Mouse (Mus musculus): Measurements from ENCODE around the gene Rasl10a. TPM values are rescaled to one million over a fixed set of nuclear protein-coding genes. Genes with fewer than 3 reads are reported as not detected.

Rasl10a gene
- polyA plus RNA-seq, 1 experiment, result 1.4 TPM

DNA sequence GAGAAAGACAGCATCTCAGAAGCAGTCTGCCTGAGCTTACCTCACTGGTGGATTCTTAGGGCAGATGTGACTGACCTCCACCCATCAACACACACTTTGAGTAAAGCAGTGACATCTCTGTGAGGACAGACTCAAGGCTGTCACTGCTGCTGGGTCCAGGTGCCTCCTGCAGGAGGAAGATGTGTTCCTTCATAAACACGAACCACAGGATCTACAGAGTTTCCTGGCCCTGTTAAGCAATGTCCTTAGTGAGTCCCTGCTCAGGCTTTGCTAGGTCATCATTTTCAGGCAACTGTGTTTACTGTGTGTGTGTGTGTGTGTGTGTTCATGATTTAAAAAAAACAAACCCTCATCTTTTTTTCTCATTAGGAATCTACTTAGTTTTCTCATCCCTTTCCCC lies 46.4 kb upstream of the Rasl10a start:
- peaks cover 5% of the 10 kb centered on the region for H3K36me3 ChIP-seq (ENCODE audit: control insufficient read depth, insufficient read depth)
- TF ChIP-seq MYOD1 (IDR thresholded peaks at IDR 0.05; ENCODE audit: control insufficient read depth in 1 of 3, insufficient read length in 2 of 3, low read depth in 2 of 3) (no peak), TCF12 (IDR thresholded peaks at IDR 0.05; ENCODE audit: insufficient read depth, poor library complexity, severe bottlenecking) (no peak), MAX (IDR thresholded peaks at IDR 0.05; ENCODE audit: low read depth) (no peak), USF1 (IDR thresholded peaks at IDR 0.05; ENCODE audit: low read depth) (no peak), REST (IDR thresholded peaks at IDR 0.05; ENCODE audit: insufficient read depth, insufficient read length) (no peak), POLR2AphosphoS2 (IDR thresholded peaks at IDR 0.05; ENCODE audit: insufficient read length, low read depth) (no peak), MYOG (IDR thresholded peaks at IDR 0.05; ENCODE audit: control insufficient read depth in 1 of 3, insufficient read depth in 1 of 3, insufficient read length in 2 of 3, low read depth in 2 of 3) (no peak), POLR2A (IDR thresholded peaks at IDR 0.05; ENCODE audit: insufficient read length, low read depth) (no peak), TCF3 (IDR thresholded peaks at IDR 0.05; ENCODE audit: insufficient read length, low read depth) (no peak), CEBPB (IDR thresholded peaks at IDR 0.05; ENCODE audit: insufficient read depth, poor library complexity, severe bottlenecking) (no peak), E2F4 (IDR thresholded peaks at IDR 0.05; ENCODE audit: insufficient read depth) (no peak), SRF (IDR thresholded peaks at IDR 0.05; ENCODE audit: control insufficient read depth, insufficient read length, low read depth) (no peak)

DNA sequence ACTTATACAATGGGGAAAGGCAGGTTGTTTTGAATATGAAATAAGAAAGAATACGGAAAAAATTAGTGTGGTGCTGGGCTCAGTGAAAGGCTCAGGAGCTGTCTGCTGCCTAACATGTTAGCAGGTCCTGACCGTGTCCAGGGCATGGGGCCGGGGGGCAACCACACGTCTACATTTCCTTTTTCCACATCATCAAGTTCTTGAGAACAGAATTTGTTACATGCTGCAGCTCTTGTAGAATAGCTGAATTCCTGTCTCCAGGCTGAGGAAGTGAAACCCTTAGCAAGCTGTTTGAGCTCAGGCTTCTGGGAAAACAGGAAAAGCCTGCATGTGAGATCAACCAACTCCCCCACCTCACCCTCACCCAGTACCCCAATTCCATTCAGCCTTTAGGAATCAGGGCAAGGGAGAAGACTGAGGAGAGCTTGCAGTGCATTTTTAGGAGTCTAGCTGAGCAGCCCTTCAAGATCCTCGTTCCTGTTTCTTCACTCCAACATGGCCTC lies 45.7 kb upstream of the Rasl10a start:
- TF ChIP-seq E2F4 (IDR thresholded peaks at IDR 0.05; ENCODE audit: insufficient read depth) (no peak), MYOD1 (IDR thresholded peaks at IDR 0.05; ENCODE audit: control insufficient read depth in 1 of 3, insufficient read length in 2 of 3, low read depth in 2 of 3) (no peak)
- peaks cover 5% of the 10 kb centered on the region for H3K36me3 ChIP-seq (ENCODE audit: control insufficient read depth, insufficient read depth)

More for the DNA sequence above, 46.4 kb upstream of the Rasl10a start:
- Histone ChIP-seq H3K4me3 (no peak overlapping the region), H3K79me2 (ENCODE audit: control insufficient read depth, insufficient read depth) (no peaks in the 10 kb centered on the region), H3ac (ENCODE audit: control insufficient read depth, insufficient read length) (no peak overlapping the region), H3K4me2 (ENCODE audit: low read depth) (no peak overlapping the region), H3K27me3 (ENCODE audit: control insufficient read depth, insufficient read depth, insufficient read length) (no peaks in the 10 kb centered on the region)

DNA sequence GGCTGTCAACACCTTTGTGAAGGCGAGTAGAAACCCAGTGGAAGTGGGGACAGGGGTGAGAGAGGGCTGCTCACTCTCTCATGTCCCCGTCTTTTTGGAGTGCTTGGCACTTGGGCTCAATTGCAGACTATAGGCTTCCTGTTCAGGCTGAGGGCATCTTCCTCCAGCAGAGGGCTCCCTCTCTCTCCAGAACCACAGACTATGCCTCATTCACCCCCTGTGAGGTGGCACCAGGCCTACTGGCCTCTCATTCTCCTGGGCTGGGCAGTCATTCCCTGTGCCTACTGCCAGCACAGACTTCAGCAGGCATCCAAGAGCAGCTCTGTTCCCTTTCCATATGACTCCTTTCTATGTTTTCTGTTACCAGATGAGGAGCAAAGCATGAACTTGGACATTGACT lies 42.2 kb upstream of the Rasl10a start:
- Histone ChIP-seq H3K27me3 (ENCODE audit: control insufficient read depth, insufficient read depth, insufficient read length) (no peaks in the 10 kb centered on the region), H3K79me2 (ENCODE audit: control insufficient read depth, insufficient read depth) (no peaks in the 10 kb centered on the region), H3K36me3 (ENCODE audit: control insufficient read depth, insufficient read depth) (peaks cover 25% of the 10 kb centered on the region), H3ac (ENCODE audit: control insufficient read depth, insufficient read length) (no peak overlapping the region), H3K4me3 (no peak overlapping the region), H3K4me2 (ENCODE audit: low read depth) (peak overlapping the region; percentile 69)
- TF ChIP-seq MYOG (IDR thresholded peaks at IDR 0.05; ENCODE audit: control insufficient read depth in 1 of 3, insufficient read depth in 1 of 3, insufficient read length in 2 of 3, low read depth in 2 of 3), result no peak
- peak in 1 of 3 experiments; percentile 10 for TF ChIP-seq MYOD1 (IDR thresholded peaks at IDR 0.05; ENCODE audit: control insufficient read depth in 1 of 3, insufficient read length in 2 of 3, low read depth in 2 of 3)

More for the DNA sequence above, 45.7 kb upstream of the Rasl10a start:
- Histone ChIP-seq H3K4me3 (no peak overlapping the region), H3K79me2 (ENCODE audit: control insufficient read depth, insufficient read depth) (no peaks in the 10 kb centered on the region), H3ac (ENCODE audit: control insufficient read depth, insufficient read length) (no peak overlapping the region), H3K27me3 (ENCODE audit: control insufficient read depth, insufficient read depth, insufficient read length) (no peaks in the 10 kb centered on the region), H3K4me2 (ENCODE audit: low read depth) (no peak overlapping the region)

DNA sequence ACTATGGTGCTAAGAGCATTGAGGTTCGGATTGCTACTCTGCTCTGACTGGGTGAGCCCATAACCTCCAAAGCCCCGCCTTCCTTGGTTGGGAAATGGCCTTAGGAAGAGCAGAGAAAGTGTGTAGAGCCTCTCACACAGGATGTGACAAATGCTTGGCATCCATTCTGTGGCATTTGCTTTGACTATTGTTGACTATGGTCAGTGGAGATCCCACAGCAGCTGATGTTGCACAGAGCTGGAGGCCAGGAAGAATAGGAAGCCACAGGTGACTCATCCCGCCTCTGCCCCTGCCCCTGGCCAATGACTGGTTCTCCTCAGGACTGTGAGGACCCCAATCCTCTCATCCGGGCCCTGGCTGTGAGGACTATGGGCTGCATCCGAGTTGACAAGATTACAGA lies 41.6 kb upstream of the Rasl10a start:
- no peak overlapping the region for H3K4me3 ChIP-seq
- no peaks in the 10 kb centered on the region for H3K79me2 ChIP-seq (ENCODE audit: control insufficient read depth, insufficient read depth)
- H3K4me2 ChIP-seq (ENCODE audit: low read depth), result peak overlapping the region; percentile 69
- H3K36me3 ChIP-seq (ENCODE audit: control insufficient read depth, insufficient read depth), result peaks cover 25% of the 10 kb centered on the region
- no peak overlapping the region for H3ac ChIP-seq (ENCODE audit: control insufficient read depth, insufficient read length)
- TF ChIP-seq MYOG (IDR thresholded peaks at IDR 0.05; ENCODE audit: control insufficient read depth in 1 of 3, insufficient read depth in 1 of 3, insufficient read length in 2 of 3, low read depth in 2 of 3), result peak in 2 of 3 experiments; percentile 18 to 70
- no peak for TF ChIP-seq TCF3 (IDR thresholded peaks at IDR 0.05; ENCODE audit: insufficient read length, low read depth)
- 0 out of 2 replicates have a peak, but pooled peaks have one; percentile 12 for TF ChIP-seq CEBPB (IDR thresholded peaks at IDR 0.05; ENCODE audit: insufficient read depth, poor library complexity, severe bottlenecking)
- peak; percentile 69 to 84 (median 76) for TF ChIP-seq MYOD1 (IDR thresholded peaks at IDR 0.05; ENCODE audit: control insufficient read depth in 1 of 3, insufficient read length in 2 of 3, low read depth in 2 of 3)
- no peaks in the 10 kb centered on the region for H3K27me3 ChIP-seq (ENCODE audit: control insufficient read depth, insufficient read depth, insufficient read length)

DNA sequence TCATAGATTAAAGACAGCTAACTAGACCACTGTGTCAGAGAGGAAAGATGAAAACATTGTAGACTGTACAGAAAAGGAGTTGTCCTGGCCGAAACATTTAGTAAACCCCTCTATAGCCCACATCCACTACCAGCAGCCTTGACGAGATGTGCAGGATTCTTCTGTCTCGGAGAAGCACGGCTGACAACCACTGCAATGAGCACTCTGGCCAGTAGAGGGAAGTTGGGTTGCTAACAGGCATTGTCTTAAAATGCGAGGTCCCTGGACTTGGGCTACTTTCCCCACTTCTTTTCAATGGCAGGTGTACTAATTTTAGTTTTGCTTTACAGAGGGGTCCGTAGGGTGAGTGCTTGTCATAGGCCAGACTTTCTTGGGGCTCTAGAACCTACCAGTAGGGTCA lies 40.4 kb upstream of the Rasl10a start:
- Histone ChIP-seq H3ac (ENCODE audit: control insufficient read depth, insufficient read length) (no peak overlapping the region), H3K36me3 (ENCODE audit: control insufficient read depth, insufficient read depth) (peaks cover 32% of the 10 kb centered on the region), H3K27me3 (ENCODE audit: control insufficient read depth, insufficient read depth, insufficient read length) (no peaks in the 10 kb centered on the region), H3K4me2 (ENCODE audit: low read depth) (no peak overlapping the region), H3K79me2 (ENCODE audit: control insufficient read depth, insufficient read depth) (no peaks in the 10 kb centered on the region), H3K4me3 (no peak overlapping the region)
- TF ChIP-seq MYOG (IDR thresholded peaks at IDR 0.05; ENCODE audit: control insufficient read depth in 1 of 3, insufficient read depth in 1 of 3, insufficient read length in 2 of 3, low read depth in 2 of 3) (no peak), TCF3 (IDR thresholded peaks at IDR 0.05; ENCODE audit: insufficient read length, low read depth) (no peak), REST (IDR thresholded peaks at IDR 0.05; ENCODE audit: insufficient read depth, insufficient read length) (no peak), USF1 (IDR thresholded peaks at IDR 0.05; ENCODE audit: low read depth) (no peak), POLR2AphosphoS2 (IDR thresholded peaks at IDR 0.05; ENCODE audit: insufficient read length, low read depth) (no peak), MYOD1 (IDR thresholded peaks at IDR 0.05; ENCODE audit: control insufficient read depth in 1 of 3, insufficient read length in 2 of 3, low read depth in 2 of 3) (no peak), MAX (IDR thresholded peaks at IDR 0.05; ENCODE audit: low read depth) (no peak), SRF (IDR thresholded peaks at IDR 0.05; ENCODE audit: control insufficient read depth, insufficient read length, low read depth) (no peak), TCF12 (IDR thresholded peaks at IDR 0.05; ENCODE audit: insufficient read depth, poor library complexity, severe bottlenecking) (no peak), POLR2A (IDR thresholded peaks at IDR 0.05; ENCODE audit: insufficient read length, low read depth) (no peak), CEBPB (IDR thresholded peaks at IDR 0.05; ENCODE audit: insufficient read depth, poor library complexity, severe bottlenecking) (no peak), E2F4 (IDR thresholded peaks at IDR 0.05; ENCODE audit: insufficient read depth) (no peak)

All from myocyte (in vitro differentiated cells).